Mouse (Mus musculus) embryonic fibroblast, embryonic 13.5 days (primary cell): Measurements from ENCODE around the gene Olfr1369-ps1. TPM values are rescaled to one million over a fixed set of nuclear protein-coding genes. Genes with fewer than 3 reads are reported as not detected.

Experiments
- H3K27ac ChIP-seq: 2 replicates; pipeline ENCODE4 v1.5.1; 2012; ENCODE audit warnings: low read length, control low read depth, inconsistent platforms; ENCODE audit not compliant: insufficient read depth
- H3K4me1 ChIP-seq: 2 replicates; pipeline ENCODE4 v1.6.1; 2011; ENCODE audit warnings: low read length; ENCODE audit not compliant: control insufficient read depth, insufficient read depth
- H3K4me3 ChIP-seq: 2 replicates; pipeline ENCODE4 v1.5.1; 2011; ENCODE audit warnings: mild to moderate bottlenecking, control low read depth, low read length; ENCODE audit not compliant: insufficient read depth
- CTCF ChIP-seq: IDR thresholded peaks from 2 replicates; pipeline ENCODE4 v1.5.1; 2011; ENCODE audit warnings: mild to moderate bottlenecking, control low read depth, low read length, moderate library complexity, borderline replicate concordance; ENCODE audit not compliant: insufficient read depth
- POLR2A ChIP-seq: IDR thresholded peaks from 2 replicates; pipeline ENCODE4 v1.6.1; 2011; ENCODE audit warnings: low read depth, mild to moderate bottlenecking, control low read depth, low read length, moderate library complexity
- polyA plus RNA-seq: library from polyadenylated mRNA; stranded (reverse); fragments of >200 nt; gene quantifications from 2 replicates; pipeline ENCODE4 v1.2.4, GENCODE M21; 2011; ENCODE audit warnings: low read depth; ENCODE audit not compliant: missing spikeins, insufficient read length

Olfr1369-ps1 gene
- polyA plus RNA-seq, 1 experiment = not detected

DNA sequence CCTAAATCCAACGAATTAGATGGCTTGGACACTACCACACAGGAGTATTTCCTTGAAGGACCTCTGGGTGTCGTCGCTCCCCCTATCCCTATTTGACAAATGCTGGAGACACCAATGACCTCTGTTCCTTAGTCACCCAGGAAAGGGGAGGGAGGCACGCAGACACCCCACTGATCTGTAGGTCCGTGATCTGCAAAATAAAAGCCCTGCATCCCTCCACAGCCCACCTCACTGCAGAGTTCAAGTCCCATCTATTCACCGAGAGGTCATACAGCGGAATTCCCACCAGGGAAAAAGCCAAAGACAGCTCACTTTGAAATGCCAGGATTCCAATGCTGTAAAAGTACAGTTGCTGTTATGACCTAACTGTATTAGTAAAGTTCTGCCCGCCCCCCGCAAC, 46.8 kb downstream of the Olfr1369-ps1 start:
- no peaks in the 10 kb centered on the region for H3K4me1 ChIP-seq
- H3K4me3 ChIP-seq = no peak overlapping the region
- no peak for TF ChIP-seq POLR2A
- no peak for TF ChIP-seq CTCF
- no peak overlapping the region for H3K27ac ChIP-seq

GRCm38 (mm10) chr13:21158785-21159474, 47.6 kb downstream of the Olfr1369-ps1 start:
- peak overlapping the region; percentile 76 for H3K4me3 ChIP-seq
- H3K4me1 ChIP-seq = no peaks in the 10 kb centered on the region
- TF ChIP-seq POLR2A (no peak), CTCF (peak; percentile 66)
- no peak overlapping the region for H3K27ac ChIP-seq

- Histone ChIP-seq H3K4me1 (no peaks in the 10 kb centered on the region), H3K4me3 (peak overlapping the region; percentile 76), H3K27ac (no peak overlapping the region)
- TF ChIP-seq POLR2A (no peak), CTCF (no peak)
Observed at GRCm38 (mm10) chr13:21159475-21159819, 48.2 kb downstream of the Olfr1369-ps1 start.

GRCm38 (mm10) chr13:21160041-21160511, 48.8 kb downstream of the Olfr1369-ps1 start:
- Histone ChIP-seq H3K4me3 (peak overlapping the region; percentile 76), H3K4me1 (no peaks in the 10 kb centered on the region), H3K27ac (no peak overlapping the region)
- TF ChIP-seq CTCF = no peak
- TF ChIP-seq POLR2A = no peak

DNA sequence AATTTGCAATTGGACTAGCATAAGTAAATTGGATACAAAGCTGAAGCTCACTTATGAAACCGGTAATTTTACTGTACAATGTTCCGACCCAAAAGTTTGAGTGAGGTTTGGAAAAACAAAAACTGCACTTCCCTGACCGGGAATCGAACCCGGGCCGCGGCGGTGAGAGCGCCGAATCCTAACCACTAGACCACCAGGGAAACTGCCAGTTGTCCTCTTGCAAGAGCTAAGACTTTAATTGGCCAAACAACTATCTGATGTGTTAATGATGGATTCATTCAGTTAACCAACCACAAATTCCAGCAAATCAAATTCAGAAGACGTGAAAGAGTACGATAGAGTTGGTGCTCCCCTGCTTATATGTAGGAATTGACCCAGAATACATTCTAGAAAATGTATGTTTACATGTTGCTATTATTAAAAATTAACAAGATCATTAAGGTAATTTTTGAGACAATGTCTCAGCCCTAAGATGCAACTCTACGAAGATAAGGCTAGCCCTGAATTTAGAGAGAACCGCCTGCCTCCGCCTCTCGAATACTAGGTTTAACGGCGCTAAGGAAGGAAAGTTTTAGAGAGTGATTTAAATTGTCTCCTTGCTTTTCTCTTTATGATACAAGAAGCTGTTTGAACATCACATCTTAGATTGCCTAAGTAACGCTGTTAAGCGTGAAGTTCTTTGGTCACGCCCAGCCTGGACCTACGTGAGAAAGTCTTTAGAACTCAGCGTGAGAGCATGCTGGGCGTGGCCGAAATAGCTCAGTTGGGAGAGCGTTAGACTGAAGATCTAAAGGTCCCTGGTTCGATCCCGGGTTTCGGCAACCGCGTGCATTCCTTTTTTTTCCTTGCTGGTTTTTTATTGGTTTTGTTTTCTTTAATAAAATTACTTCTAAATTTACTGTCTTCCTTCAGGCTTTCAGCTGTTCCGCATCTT, 49.6 kb downstream of the Olfr1369-ps1 start:
- Histone ChIP-seq H3K27ac (no peak overlapping the region), H3K4me1 (no peaks in the 10 kb centered on the region), H3K4me3 (peak overlapping the region; percentile 77)
- TF ChIP-seq CTCF (no peak), POLR2A (no peak)

DNA sequence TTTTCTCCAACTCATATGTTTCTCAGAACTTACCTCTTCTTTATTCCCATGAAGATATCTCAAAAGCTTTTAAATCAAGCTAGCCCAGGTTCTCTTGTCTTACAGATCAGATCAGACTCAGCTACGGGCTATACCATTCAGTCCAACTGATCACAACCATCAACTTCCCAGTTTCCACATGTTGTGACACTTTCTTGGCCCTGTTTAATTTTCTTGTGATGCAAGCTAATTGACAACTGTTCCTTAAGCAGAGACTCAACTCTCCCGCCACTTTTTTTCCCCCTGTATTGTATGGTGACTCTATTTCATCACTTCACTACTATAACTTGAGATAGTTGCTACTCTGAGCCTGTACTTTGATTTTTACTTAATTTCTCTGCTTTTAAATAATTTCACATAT, 50.3 kb downstream of the Olfr1369-ps1 start:
- TF ChIP-seq POLR2A = no peak
- TF ChIP-seq CTCF = no peak
- Histone ChIP-seq H3K4me3 (0 out of 2 replicates have a peak overlapping the region, but pooled peaks have one; percentile 12), H3K27ac (no peak overlapping the region), H3K4me1 (no peaks in the 10 kb centered on the region)

DNA sequence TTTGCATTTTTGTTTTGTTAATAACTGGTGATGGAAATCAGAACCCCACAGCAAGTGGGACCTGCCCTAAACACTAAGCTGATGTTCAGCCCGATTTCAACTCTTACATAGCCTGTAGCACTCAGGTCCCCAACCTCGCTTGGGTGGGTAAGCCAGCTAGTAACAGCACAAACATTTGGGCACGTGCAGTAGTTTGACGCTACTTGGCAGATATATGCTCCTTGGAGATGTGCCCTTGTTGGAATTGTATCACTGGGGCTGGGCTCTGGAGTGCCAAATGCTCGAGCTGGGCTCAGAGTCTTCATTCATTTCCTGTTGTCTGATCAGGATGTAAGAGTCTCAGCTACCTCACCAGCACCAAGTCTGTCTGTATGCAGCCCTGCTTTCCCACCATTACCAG, 51.3 kb downstream of the Olfr1369-ps1 start:
- TF ChIP-seq CTCF = no peak
- TF ChIP-seq POLR2A = no peak
- Histone ChIP-seq H3K4me1 (no peaks in the 10 kb centered on the region), H3K4me3 (no peak overlapping the region), H3K27ac (no peak overlapping the region)

- Histone ChIP-seq H3K4me1 (0 out of 2 replicates have a peak, but pooled peaks cover 2% of the 10 kb centered on the region), H3K27ac (peak overlapping the region; percentile 21), H3K4me3 (peak overlapping the region; percentile 83)
- TF ChIP-seq POLR2A = no peak
Observed at GRCm38 (mm10) chr13:21166936-21167909, 55.9 kb downstream of the Olfr1369-ps1 start.

GRCm38 (mm10) chr13:21167910-21168300, 56.6 kb downstream of the Olfr1369-ps1 start:
- peak overlapping the region; percentile 73 for H3K4me3 ChIP-seq

More at GRCm38 (mm10) chr13:21167910-21168300, 56.6 kb downstream of the Olfr1369-ps1 start:
- Histone ChIP-seq H3K4me1 (0 out of 2 replicates have a peak, but pooled peaks cover 2% of the 10 kb centered on the region), H3K27ac (no peak overlapping the region)
- no peak for TF ChIP-seq CTCF
- no peak for TF ChIP-seq POLR2A
